Mouse (Mus musculus): ENCODE data around the gene Tm4sf20.
A peak's percentile ranks its signal among the peaks of the same experiment; 100 is the strongest.

The Tm4sf20 gene

GRCm38 (mm10) chr1:82779388-82779966 lies 11.2 kb upstream of the Tm4sf20 start:
- no peak for DNase-seq (ENCODE audit: low spot score)

GRCm38 (mm10) chr1:82775293-82775692 lies 7.0 kb upstream of the Tm4sf20 start:
- no peak for DNase-seq (ENCODE audit: low spot score)

GRCm38 (mm10) chr1:82773208-82773607 lies 4.9 kb upstream of the Tm4sf20 start:
- no peak for DNase-seq (ENCODE audit: low spot score)

- DNase-seq (ENCODE audit: low spot score): no peak
Observed at GRCm38 (mm10) chr1:82772428-82772827, 4.2 kb upstream of the Tm4sf20 start.

- DNase-seq (ENCODE audit: low spot score): no peak
Observed at GRCm38 (mm10) chr1:82771022-82771586, 2.8 kb upstream of the Tm4sf20 start, which contains the start of gene Gm47791. Gene Gm47791, minus strand, starts transcription at chr1:82771243.

GRCm38 (mm10) chr1:82766641-82767040 lies 1.6 kb downstream of the Tm4sf20 start:
- no peak for DNase-seq (ENCODE audit: low spot score)

GRCm38 (mm10) chr1:82766227-82766626 lies 2.0 kb downstream of the Tm4sf20 start:
- no peak for DNase-seq (ENCODE audit: low spot score)

GRCm38 (mm10) chr1:82762274-82762673 lies 6.0 kb downstream of the Tm4sf20 start:
- no peak for DNase-seq (ENCODE audit: low spot score)

GRCm38 (mm10) chr1:82761454-82762169 lies 6.6 kb downstream of the Tm4sf20 start:
- no peak for DNase-seq (ENCODE audit: low spot score)

- no peak for DNase-seq (ENCODE audit: low spot score)
Observed at GRCm38 (mm10) chr1:82759520-82759919, 8.7 kb downstream of the Tm4sf20 start.

GRCm38 (mm10) chr1:82747714-82748452 lies 20.4 kb downstream of the Tm4sf20 start:
- DNase-seq (ENCODE audit: low spot score): no peak

GRCm38 (mm10) chr1:82746408-82746807 lies 21.9 kb downstream of the Tm4sf20 start:
- no peak for DNase-seq (ENCODE audit: low spot score)

- DNase-seq (ENCODE audit: low spot score): no peak
Observed at GRCm38 (mm10) chr1:82743962-82744361, 24.3 kb downstream of the Tm4sf20 start.

- DNase-seq (ENCODE audit: low spot score): no peak
Observed at GRCm38 (mm10) chr1:82741539-82741938, 26.7 kb downstream of the Tm4sf20 start.

GRCm38 (mm10) chr1:82738066-82738465 lies 30.2 kb downstream of the Tm4sf20 start:
- no peak for DNase-seq (ENCODE audit: low spot score)

- no peak for DNase-seq (ENCODE audit: low spot score)
Observed at GRCm38 (mm10) chr1:82733357-82733756, 34.9 kb downstream of the Tm4sf20 start.

GRCm38 (mm10) chr1:82726482-82726881 lies 41.8 kb downstream of the Tm4sf20 start:
- no peak for DNase-seq (ENCODE audit: low spot score)

- DNase-seq (ENCODE audit: low spot score): no peak
Observed at GRCm38 (mm10) chr1:82725875-82726185, 42.4 kb downstream of the Tm4sf20 start.

- no peak for DNase-seq (ENCODE audit: low spot score)
Observed at GRCm38 (mm10) chr1:82725026-82725874, 43.0 kb downstream of the Tm4sf20 start.

- DNase-seq (ENCODE audit: low spot score): peak; percentile 94
Observed at GRCm38 (mm10) chr1:82724339-82725025, 43.8 kb downstream of the Tm4sf20 start, which contains the start of gene Mff. Gene Mff, plus strand, starts transcription at chr1:82724890.

- DNase-seq (ENCODE audit: low spot score): no peak
Observed at GRCm38 (mm10) chr1:82717816-82718512, 50.3 kb downstream of the Tm4sf20 start.

All from layer of hippocampus, adult 11-12 months (tissue).